Mouse (Mus musculus) kidney, adult 2 months (tissue): ENCODE measurements around the gene Olfr1014. TPM values are rescaled to one million over a fixed set of nuclear protein-coding genes. Genes with fewer than 3 reads are reported as not detected.

Experiments used
- DNase-seq: peaks from one replicate; pipeline ENCODE4 v3.0.0; 2021
- H3K27ac ChIP-seq: fragments of 200-500 bp; 2 replicates; pipeline ENCODE4 v1.5.1; 2012; ENCODE audit warnings: low read depth, low read length, control low read depth, inconsistent platforms; ENCODE audit not compliant: insufficient read depth
- H3K27me3 ChIP-seq: fragments of 200-500 bp; replicated peaks from 2 replicates; pipeline ENCODE4 v1.6.1; 2012; ENCODE audit warnings: mild to moderate bottlenecking, moderate library complexity, low read length, inconsistent platforms; ENCODE audit not compliant: control insufficient read depth, insufficient read depth
- H3K36me3 ChIP-seq: fragments of 200-500 bp; 2 replicates; pipeline ENCODE4 v1.6.1; 2012; ENCODE audit warnings: mild to moderate bottlenecking, moderate library complexity, low read length, inconsistent platforms; ENCODE audit not compliant: control insufficient read depth, insufficient read depth
- H3K4me1 ChIP-seq: fragments of 200-500 bp; 2 replicates; pipeline ENCODE4 v1.6.1; 2011; ENCODE audit warnings: low read length; ENCODE audit not compliant: control insufficient read depth, insufficient read depth
- H3K4me3 ChIP-seq: fragments of 200-500 bp; 2 replicates; pipeline ENCODE4 v1.5.1; 2011; ENCODE audit warnings: mild to moderate bottlenecking, low read depth, low read length, control low read depth; ENCODE audit not compliant: insufficient read depth
- CTCF ChIP-seq: fragments of 200-500 bp; conservative IDR thresholded peaks from 2 replicates; pipeline ENCODE4 v1.5.1; 2011; ENCODE audit warnings: low read depth, mild to moderate bottlenecking, control low read depth, low read length, moderate library complexity, mixed read lengths; ENCODE audit not compliant: insufficient read depth, insufficient read length
- POLR2A ChIP-seq: fragments of 200-500 bp; IDR thresholded peaks from one replicate; pipeline ENCODE4 v1.6.1; 2011; ENCODE audit warnings: low read depth, low read length, control low read depth
- WGBS: fragments of 180-500 bp; shearing (Covaris S2); methylation state at CpG from one replicate; pipeline ENCODE4 v1.1.7; 2018; 5-methylcytosine and 5-hydroxymethylcytosine counted together
- polyA plus RNA-seq: library from polyadenylated mRNA; depleted of rRNA; stranded (reverse); fragments of >200 nt; gene quantifications from 2 replicates; pipeline ENCODE4 v1.2.3, GENCODE M21; 2012; rRNA removed

Gene Olfr1014
- polyA plus RNA-seq, 1 experiment: not detected

GRCm38 (mm10) chr2:85802444-85802843 lies 29.9 kb downstream of the Olfr1014 start, which contains the start of gene Olfr1016:
Olfr1016 (minus strand) TSS chr2:85802544.
- DNase-seq: no peak
- 91% methylated on average over 2 of the region's 2 CpGs for WGBS
- Histone ChIP-seq H3K36me3 (no peaks in the 10 kb centered on the region), H3K27me3 (no peaks in the 10 kb centered on the region), H3K27ac (no peak within 1 kb of the TSS), H3K4me3 (no peak within 1 kb of the TSS), H3K4me1 (no peaks in the 10 kb centered on the region)
- TF ChIP-seq CTCF: no peak
- no peak for TF ChIP-seq POLR2A

- Histone ChIP-seq H3K4me3 (no peak overlapping the region), H3K4me1 (no peaks in the 10 kb centered on the region), H3K36me3 (no peaks in the 10 kb centered on the region), H3K27ac (no peak overlapping the region), H3K27me3 (no peaks in the 10 kb centered on the region)
- DNase-seq: no peak
- TF ChIP-seq POLR2A (no peak), CTCF (no peak)
- WGBS: 86% methylated on average over 4 of the region's 4 CpGs
Observed at GRCm38 (mm10) chr2:85804501-85804900, 32.0 kb downstream of the Olfr1014 start.

GRCm38 (mm10) chr2:85818179-85818578 lies 45.7 kb downstream of the Olfr1014 start, which contains the start of gene Olfr1018:
Olfr1018 (plus strand) TSS chr2:85818479.
- DNase-seq: no peak
- no peaks in the 10 kb centered on the region for H3K27me3 ChIP-seq

More at GRCm38 (mm10) chr2:85818179-85818578, 45.7 kb downstream of the Olfr1014 start, which contains the start of gene Olfr1018:
- Histone ChIP-seq H3K4me3 (no peak within 1 kb of the TSS), H3K4me1 (no peaks in the 10 kb centered on the region), H3K27ac (no peak within 1 kb of the TSS), H3K36me3 (no peaks in the 10 kb centered on the region)
- no peak for TF ChIP-seq POLR2A
- no peak for TF ChIP-seq CTCF

Other genes starting within 250 kb of the Olfr1014 start
- not detected in 2 replicates for gene Olfr996, start 193.5 kb upstream of the Olfr1014 start, polyA plus RNA-seq
- not detected in 2 replicates for gene Olfr998, start 183.8 kb upstream of the Olfr1014 start, polyA plus RNA-seq
- not detected in 2 replicates for gene Olfr1000, start 160.8 kb upstream of the Olfr1014 start, polyA plus RNA-seq
- not detected in 2 replicates for gene Olfr1002, start 122.0 kb upstream of the Olfr1014 start, polyA plus RNA-seq
- not detected in 2 replicates for gene Olfr154, start 108.3 kb upstream of the Olfr1014 start, polyA plus RNA-seq
- not detected in 2 replicates for gene Olfr1006, start 93.9 kb upstream of the Olfr1014 start, polyA plus RNA-seq
- gene Olfr1008, start 83.3 kb upstream of the Olfr1014 start, polyA plus RNA-seq: not detected in 2 replicates
- gene Olfr1009, start 57.3 kb upstream of the Olfr1014 start, polyA plus RNA-seq: not detected in 2 replicates
- gene Olfr1012, start 9.9 kb upstream of the Olfr1014 start, polyA plus RNA-seq: not detected in 2 replicates
- not detected in 2 replicates for gene Olfr1013, start 5.6 kb upstream of the Olfr1014 start, polyA plus RNA-seq
- gene Olfr1015, start 9.3 kb downstream of the Olfr1014 start, polyA plus RNA-seq: not detected in 2 replicates
- not detected in 2 replicates for gene Olfr1016, start 29.8 kb downstream of the Olfr1014 start, polyA plus RNA-seq
- not detected in 2 replicates for gene Olfr1018, start 45.8 kb downstream of the Olfr1014 start, polyA plus RNA-seq
- not detected in 2 replicates for gene Olfr1019, start 72.8 kb downstream of the Olfr1014 start, polyA plus RNA-seq
- not detected in 2 replicates for gene Olfr1020, start 74.3 kb downstream of the Olfr1014 start, polyA plus RNA-seq
- gene Olfr1022, start 95.9 kb downstream of the Olfr1014 start, polyA plus RNA-seq: not detected in 2 replicates
- not detected in 2 replicates for gene Olfr1023, start 112.9 kb downstream of the Olfr1014 start, polyA plus RNA-seq
- gene Olfr1024, start 132.3 kb downstream of the Olfr1014 start, polyA plus RNA-seq: not detected in 2 replicates
- not detected in 2 replicates for gene Olfr1025-ps1, start 142.5 kb downstream of the Olfr1014 start, polyA plus RNA-seq
- gene Olfr1026, start 148.8 kb downstream of the Olfr1014 start, polyA plus RNA-seq: not detected in 2 replicates
- gene Olfr1028, start 177.7 kb downstream of the Olfr1014 start, polyA plus RNA-seq: not detected in 2 replicates
- 0.13 TPM in 1 of 2 replicates, not detected in the other for gene Olfr1029, start 201.2 kb downstream of the Olfr1014 start, polyA plus RNA-seq
- gene Olfr1030, start 206.6 kb downstream of the Olfr1014 start, polyA plus RNA-seq: not detected in 2 replicates
- gene Olfr1031, start 217.6 kb downstream of the Olfr1014 start, polyA plus RNA-seq: not detected in 2 replicates
- gene Olfr1032, start 232.8 kb downstream of the Olfr1014 start, polyA plus RNA-seq: not detected in 2 replicates
- 0.42 and 0.59 TPM in 2 replicates for gene Olfr1033, start 247.9 kb downstream of the Olfr1014 start, polyA plus RNA-seq